Mouse (Mus musculus) left cerebral cortex, postnatal 25 days (tissue): Measurements from ENCODE around the gene Mfsd4b1. TPM values are rescaled to one million over a fixed set of nuclear protein-coding genes. Genes with fewer than 3 reads are reported as not detected.

Experiments used
- DNase-seq, 2 experiments: peaks; one replicate each; pipeline ENCODE4 v3.0.0; 2022; ENCODE audit warnings: low spot score in 2 of 2, mixed read lengths in 1 of 2
- intact Hi-C: fragments of 180-260 bp; cut with DNase I; formaldehyde crosslinking; loops from one replicate; pipeline ENCODE4 v1.15.1; 2025
- total RNA-seq, 2 experiments: library from RNA; stranded (reverse); gene quantifications; 2 replicates each; pipeline ENCODE4 v1.2.3; 2021

The Mfsd4b1 gene
- total RNA-seq = under 1 TPM; 0.57 to 0.87 TPM

DNA sequence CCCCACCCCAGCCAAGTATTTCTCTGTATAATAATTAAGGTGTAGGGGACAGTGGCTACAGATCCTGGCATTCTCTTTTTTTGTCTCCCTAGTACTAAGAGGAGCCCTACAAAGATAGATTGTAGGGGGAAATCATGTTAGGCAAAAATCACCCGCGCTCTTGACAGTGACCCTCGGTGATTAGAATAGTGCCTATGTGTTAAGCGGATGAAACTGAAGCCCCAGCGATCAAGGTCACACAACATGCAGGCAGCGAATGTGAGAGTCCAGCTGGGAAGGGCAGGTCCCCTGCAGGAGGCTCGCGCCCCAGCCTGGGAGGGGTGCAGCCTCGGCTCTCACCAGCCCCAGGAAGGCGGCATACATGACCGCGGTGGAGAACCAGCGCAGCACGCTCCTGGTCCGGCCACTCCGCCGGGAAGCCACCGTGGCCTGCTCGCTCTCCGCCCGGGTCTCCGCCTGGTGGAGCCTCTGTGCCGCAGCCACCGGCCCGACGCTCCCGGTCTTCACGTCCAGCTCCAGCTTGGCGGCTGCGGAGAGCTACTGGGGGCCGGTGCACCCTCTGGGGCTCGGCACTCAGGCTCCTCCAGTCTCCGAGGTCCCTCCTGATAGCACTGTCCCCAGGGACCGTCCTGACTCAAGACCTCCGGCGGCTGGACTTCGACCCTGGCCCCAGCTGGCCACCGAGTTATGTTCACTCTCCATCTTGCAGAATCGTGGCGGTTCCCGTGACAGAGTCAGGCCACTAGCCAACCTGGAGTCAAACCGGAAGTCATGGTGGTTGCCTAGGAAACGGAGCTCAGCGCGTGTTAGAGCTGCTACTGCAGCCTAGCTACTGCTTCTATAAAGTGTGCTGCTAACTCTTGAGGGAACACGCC, at the start of gene Mfsd4b1:
TSS of gene Mfsd4b1 (minus strand) at position 715 of the 875 bp plus-strand sequence.
- intact Hi-C loops = no loop called here
- peak; percentile 91 to 96 for DNase-seq

DNA sequence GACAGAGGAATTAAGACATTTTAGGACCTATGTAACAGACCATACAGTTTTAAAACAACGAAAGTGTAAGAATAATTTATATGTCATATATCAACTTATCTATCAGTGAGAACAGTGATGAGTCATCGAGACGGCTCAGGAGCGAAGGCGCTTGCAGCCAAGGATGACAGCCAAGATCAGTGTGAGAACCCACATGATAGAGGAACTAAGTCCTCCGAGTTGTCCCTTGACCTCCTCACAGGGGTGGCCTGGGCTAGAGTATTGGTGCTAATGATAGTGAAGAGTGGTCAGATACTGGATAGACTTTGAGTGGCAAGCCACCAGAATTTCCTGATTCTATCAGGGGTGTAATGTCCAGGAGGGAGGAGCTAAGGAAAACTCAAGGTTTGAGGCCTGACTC, 48.5 kb upstream of the Mfsd4b1 start:
- intact Hi-C loops = no loop called here
- peak in 1 of 2 experiments; percentile 20 for DNase-seq

DNA sequence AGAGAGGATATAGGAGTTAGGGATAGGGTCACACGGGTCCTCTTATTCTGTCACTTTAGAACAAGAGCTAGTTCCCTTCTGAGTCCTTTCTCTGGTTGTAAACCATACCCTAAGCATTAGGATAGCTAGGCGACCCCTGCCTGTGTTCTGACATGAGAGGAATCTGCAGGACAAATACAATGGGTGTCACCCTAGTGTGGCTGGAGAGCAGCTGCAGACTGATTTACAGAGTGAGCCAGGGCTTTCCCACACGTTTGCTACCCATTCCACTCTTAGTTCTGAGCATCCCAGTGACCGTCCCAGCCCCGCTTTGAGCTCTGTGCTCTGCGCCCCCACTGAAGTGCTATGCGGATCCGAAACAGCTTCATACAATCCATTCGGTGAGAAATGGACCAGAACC, 45.6 kb upstream of the Mfsd4b1 start:
- no peak for DNase-seq
- intact Hi-C loops = no loop called here

DNA sequence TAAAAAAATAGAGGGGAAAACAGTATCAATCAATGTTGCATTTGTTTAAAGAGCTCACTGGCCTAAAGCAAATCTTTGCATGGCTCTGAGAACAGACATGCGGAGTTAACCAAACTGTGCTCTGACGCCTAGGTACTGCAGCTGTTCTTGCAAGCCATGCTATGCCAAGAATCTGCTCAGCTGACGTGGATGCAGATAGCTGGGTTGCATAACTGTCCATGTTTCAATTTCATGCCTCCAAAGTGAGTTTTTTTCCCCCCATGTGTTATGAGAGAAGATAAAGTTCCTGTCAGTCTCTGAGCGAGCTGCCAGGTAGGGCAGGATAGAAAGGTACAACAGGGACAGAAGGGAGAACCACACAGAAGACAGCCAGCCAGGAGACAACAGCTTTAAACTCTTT, 44.2 kb upstream of the Mfsd4b1 start:
- intact Hi-C loops = no loop called here
- DNase-seq = peak; percentile 28 to 77

DNA sequence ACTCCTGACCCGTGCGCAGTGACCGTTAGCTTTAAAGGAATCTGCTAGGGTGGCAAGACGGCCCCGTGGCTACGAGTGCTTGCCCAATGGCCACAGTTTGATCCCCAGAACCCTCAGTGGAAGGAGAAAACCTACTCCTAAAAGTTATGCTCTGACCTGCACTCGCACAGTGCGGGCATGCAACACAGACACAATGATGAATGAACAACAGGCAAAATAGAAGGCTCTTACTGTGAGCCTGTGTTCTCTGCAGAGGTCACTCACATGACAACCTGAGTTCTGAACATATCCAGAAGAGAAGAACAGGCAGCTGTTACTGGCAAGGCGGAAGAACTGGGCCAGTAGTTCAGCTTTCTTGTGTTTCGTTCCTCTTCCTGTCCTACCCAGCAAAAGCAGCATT, 43.5 kb upstream of the Mfsd4b1 start:
- no peak for DNase-seq
- intact Hi-C loops = no loop called here

DNA sequence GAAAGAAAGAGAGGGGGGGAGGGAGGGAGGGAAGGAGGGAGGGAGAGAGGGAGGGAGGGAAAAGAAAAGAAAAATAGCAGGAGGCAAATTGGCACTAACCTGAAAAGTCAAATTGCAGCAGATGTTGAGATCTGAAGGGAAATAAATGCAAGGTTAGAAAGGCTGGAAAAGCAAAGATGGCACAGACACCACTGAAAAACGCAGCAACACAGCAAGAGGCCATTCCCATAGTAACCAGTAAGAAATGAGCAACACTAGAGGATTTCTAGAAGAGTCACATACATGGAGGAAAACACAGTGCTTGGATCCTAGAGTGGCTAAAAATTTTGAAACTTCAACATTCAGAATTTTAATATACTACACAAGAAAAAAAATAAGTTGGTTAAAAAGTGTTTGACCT, 42.5 kb upstream of the Mfsd4b1 start:
- intact Hi-C loops = no loop called here
- DNase-seq = no peak

DNA sequence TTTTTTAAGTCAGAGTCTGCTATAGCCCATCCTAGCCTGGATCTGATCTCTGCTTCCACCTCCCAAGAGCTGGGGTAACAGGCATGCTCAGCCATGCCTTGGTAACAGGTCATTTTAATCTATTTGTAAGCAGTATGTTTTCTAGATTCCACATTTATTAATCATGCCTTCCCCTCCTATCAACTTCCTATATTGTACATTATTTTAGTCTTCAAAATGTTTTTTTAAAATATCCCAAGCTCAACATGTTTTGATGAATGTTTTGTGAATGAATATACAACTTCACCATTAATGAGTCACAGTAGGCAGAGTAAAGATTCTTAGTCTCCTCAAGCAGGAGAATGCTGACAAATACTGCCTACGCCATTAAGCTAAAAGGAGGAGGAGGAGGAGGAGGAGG, 42.0 kb upstream of the Mfsd4b1 start:
- intact Hi-C loops = no loop called here
- DNase-seq = no peak

DNA sequence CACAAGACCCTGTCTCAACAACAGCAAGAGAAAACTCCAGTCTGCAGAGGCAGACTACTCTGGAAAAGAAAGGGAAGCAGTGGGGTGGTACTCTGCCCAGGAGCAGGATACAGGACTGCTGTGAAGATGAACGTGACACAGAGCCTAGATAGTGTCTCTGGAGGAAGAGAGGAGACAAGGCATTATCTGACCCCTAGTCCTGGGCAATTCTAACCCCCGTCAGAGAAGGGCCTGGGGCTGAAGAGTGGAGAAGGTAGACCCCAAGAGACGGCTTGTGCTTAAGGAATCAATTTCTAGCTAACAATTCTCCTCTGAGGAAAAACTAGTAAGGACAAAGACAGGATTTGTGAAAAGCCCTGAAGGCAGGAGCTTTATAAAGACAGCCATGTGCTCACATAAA, 40.3 kb upstream of the Mfsd4b1 start:
- intact Hi-C loops = no loop called here
- no peak for DNase-seq

DNA sequence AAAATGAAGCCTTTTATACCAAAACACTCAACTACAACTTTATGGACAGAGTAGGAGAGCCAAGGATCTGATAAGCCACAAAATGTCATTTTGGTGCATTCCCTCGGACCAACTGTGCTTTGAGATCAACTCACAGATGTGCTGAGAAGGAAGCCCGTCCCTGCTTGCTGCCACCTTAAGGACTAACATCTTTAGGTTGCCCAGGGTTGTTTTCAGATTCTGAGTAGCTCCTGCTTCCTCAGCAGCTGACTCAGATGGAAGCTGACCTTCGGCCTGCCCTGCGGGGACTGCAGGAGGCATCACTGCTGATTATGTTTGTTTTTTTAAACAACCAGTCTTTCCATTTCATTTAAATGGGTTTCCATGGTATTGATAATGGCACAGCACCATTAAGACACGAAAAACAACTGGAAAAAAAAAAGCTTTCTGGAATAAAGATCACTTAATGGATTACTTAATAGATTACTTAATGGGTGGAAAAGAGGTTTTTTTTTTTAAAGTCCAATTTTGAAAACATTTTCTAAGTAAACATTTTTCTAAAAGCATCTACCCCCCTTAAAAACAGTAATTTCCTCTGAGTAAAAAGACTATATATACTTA, 38.3 kb upstream of the Mfsd4b1 start:
- intact Hi-C loops = no loop called here
- DNase-seq = no peak

DNA sequence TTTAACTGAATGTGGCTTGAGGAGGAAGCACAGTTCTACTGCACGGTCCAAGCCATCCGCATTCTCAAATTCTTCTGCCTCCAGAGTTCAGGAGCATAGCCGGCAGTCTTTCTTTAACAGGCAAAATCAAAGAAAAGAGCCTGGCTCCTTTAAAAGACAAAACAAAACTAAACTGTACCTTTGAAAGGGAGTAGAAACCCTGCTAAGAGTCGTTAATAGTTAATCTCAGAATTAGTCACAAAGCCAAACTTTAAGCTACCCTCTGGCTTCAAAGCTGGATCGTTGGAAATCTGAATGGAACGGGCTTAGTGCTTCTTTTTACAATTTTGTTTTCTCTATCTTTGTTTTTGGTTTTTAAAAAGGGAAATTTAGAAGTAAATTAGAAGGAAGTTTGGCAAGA, 37.7 kb upstream of the Mfsd4b1 start:
- intact Hi-C loops = no loop called here
- no peak for DNase-seq

DNA sequence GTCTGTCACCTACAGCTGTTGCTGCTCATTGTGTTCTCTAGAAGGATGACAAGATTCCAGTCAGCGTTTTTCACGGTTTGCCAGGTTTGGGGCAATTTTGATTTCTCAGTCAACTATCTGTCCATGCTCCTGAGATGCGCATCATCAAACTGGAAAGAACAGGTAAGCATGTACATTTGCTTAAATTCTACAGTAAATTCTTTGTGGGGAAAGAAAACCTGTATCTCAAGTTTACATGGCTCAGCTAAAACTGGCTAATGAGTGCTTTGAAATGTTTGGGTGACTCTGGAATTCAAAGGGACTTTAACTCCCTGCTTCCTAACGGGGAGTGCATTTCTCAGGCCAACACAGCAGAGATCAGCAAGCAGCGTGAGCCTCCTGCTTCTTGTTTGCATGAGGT, 36.9 kb upstream of the Mfsd4b1 start:
- no peak for DNase-seq
- intact Hi-C loops = no loop called here

DNA sequence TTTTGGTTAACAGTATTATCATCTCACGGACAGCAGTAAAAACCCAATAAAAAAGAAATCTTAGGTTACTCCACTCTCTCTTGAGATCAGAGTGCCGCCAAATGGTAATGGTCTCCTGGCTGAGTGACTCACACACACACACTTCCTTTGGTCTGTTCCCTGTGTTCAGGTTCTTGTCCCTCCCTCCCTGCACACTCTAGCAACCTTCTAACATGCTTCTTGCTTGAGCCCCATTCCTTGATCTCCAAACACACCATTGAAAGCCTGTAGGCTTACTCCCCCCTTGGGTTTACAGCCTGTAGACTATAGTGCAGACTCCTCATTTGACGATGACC, 33.7 kb upstream of the Mfsd4b1 start:
- intact Hi-C loops = loop anchor here (10.0 kb wide), 1 partner anchor 466 kb away; no protein-coding TSS in a partner anchor
- no peak for DNase-seq

DNA sequence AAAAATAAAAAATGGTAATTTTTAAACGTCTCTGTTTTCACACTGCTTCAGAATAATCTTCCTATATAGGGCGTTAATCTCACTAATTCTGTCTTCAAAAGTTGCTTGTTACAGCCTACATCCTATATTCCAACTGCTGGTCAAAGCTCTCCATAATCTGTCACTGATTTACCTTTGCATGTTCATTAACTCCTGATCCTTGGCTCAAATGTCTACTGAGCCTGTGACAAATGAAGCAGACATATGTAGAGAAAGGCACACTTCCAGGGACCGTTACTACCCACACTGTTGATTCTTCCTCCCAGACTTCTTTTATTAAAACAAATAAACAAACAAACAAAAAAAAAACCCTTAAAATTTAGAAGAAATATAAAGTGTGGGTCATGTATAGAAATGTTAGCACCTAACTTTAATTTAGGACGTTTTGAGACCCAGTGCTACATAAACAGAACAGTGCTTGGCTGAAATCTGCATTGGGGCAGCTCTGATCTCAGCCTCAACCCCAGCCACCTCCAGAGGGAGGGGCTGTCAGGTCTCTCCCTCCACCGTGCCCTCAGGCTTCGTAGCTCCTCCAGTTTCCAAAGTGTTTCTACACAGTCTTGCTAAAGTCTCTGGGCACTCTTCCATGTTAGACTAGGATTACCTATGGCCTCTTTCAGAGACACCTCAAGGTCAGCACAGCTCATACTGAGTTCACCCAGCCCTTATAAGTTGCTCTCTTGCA, 33.2 kb upstream of the Mfsd4b1 start:
- intact Hi-C loops = loop anchor here (10.0 kb wide), 1 partner anchor 467 kb away; no protein-coding TSS in a partner anchor

DNA sequence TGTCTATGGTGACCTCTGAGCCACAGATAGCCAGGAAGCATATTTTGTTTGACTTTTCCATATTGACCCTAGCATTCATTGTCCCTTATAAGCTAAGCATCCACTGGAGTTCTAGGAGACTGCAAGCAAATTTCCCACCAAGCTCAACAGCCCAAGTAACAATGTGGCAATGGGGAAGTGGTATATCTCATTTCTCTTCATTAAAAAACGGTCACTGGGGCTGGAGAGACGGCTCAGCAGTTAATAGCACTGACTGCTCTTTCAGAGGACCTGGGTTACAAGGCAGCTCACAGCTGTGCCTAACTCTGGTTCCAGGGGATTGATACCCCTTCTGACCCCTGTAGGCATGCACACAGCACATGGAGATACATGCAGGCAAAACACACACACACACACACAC, 32.5 kb upstream of the Mfsd4b1 start:
- intact Hi-C loops = loop anchor here (10.0 kb wide), 1 partner anchor 467 kb away; no protein-coding TSS in a partner anchor
- DNase-seq = no peak

More for the DNA sequence above, 33.2 kb upstream of the Mfsd4b1 start:
- no peak for DNase-seq

DNA sequence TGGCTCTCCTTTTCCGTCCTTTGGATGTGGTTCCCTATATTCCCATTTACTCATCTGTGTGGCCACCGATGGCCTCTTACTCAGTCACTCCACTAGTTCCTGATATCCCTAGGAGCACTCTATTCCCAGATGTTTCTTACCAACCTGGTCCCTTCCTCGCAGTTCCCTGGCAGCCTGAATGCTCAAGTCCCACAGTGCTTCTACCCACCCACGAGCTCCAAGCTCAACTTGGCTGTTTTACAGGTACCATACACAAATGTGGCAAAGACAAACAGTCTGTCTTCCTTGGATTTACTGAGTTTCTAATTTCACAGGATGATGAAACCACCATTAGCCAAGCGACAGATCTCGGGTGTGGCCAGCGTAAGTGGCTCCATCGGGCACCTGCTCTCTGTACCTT, 29.4 kb upstream of the Mfsd4b1 start:
- intact Hi-C loops = loop anchor here (5.0 to 10.0 kb wide), 2 partner anchors 88 to 470 kb away; partner anchors contain the start of gene Slc16a10
- peak; percentile 31 to 65 for DNase-seq

DNA sequence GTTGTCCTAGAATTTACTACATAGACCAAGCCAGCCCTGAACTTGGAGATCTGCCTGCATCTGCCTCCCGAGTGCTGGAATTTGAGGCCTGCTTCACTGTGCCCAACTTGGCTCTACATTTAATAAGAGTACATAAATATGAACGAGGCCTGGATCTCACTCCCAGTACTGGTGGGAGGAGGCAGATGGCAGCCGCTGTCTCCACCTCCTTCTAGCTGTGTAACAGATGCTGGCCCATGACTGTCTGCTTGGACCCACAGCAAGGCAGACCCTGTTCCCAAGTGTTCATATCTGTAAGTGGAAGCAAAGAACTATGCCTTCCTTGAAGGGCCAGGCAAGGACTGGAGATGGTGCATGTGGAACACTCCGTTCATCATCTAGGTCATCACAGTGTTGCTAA, 28.8 kb upstream of the Mfsd4b1 start:
- DNase-seq = peak; percentile 28 to 83
- intact Hi-C loops = loop anchor here (1.0 to 10.0 kb wide), 3 partner anchors 88 to 471 kb away; partner anchors contain the start of gene Slc16a10

DNA sequence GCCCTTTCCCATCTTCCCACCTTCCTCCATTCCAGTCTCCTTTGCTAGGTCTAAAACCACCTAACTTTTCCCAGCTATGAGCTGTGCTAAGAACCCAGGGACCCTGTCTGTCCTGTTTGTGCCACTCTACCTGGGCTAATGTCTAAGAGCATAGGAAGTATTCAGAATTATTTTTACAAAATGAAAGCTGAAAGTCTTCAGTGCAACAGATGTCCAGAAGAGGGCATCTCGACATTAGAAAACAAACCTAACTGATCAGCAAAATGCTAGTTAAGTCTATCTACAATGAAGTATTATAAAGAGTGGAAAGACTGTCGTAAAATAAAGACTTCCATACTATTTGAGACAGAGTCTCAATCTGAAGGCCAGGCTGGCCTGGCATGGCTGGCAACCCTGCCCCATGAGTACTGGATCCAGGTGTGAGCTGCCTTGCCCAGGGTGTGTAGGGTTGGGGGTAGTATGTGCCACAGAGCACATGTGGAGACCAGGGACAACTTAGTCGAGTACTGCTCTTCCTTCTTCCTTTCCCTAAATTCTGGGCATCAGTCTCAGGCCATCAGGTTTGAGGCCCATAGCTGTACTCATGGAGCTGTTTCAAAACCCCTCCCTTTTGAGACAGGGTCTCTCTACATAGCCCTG, 28.3 kb upstream of the Mfsd4b1 start:
- DNase-seq = peak; percentile 38 to 56
- intact Hi-C loops = loop anchor here (1.0 to 10.0 kb wide), 3 partner anchors 89 to 471 kb away; partner anchors contain the start of gene Slc16a10

DNA sequence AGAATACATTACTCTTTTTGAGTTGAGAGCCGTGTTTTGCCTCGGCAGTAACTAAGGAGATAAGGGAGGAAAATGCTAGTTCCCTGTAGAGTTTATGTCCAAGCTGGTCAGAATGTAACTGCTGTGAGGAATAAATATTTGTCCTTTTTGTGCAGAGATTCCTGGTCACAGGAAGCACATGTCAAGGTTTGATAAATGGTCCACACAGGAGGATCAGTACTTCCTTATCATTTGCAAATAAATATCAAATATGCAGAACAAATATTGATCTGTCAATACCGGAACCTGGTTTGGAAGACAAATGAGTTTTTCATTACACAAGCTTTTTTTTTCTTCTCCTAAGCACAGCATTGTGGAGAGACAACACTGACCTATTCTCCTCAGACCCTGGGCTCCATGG, 26.9 kb upstream of the Mfsd4b1 start:
- intact Hi-C loops = loop anchor here (5.0 to 10.0 kb wide), 2 partner anchors 90 to 473 kb away; partner anchors contain the start of gene Slc16a10
- DNase-seq = no peak

DNA sequence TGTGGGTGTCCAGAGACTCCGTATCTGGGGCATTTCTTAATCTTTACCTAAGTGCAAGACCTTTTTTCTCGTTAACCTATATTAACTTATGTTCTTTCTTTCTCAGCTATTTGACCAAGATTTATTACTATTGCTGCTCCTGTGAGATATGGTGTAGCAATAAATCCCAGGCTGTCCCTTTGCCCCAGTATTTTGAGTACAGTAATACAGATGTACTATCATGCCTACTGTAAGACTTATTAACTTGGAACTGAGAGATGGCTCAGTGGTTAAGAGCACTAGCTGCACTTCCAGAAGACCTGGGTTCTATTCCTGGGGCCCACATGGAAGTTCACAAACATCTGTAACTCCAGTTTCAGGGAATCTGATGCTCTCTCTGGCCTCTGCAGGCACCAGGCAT, 25.7 kb upstream of the Mfsd4b1 start:
- DNase-seq = no peak
- intact Hi-C loops = loop anchor here (5.0 to 10.0 kb wide), 2 partner anchors 92 to 474 kb away; partner anchors contain the start of gene Slc16a10

DNA sequence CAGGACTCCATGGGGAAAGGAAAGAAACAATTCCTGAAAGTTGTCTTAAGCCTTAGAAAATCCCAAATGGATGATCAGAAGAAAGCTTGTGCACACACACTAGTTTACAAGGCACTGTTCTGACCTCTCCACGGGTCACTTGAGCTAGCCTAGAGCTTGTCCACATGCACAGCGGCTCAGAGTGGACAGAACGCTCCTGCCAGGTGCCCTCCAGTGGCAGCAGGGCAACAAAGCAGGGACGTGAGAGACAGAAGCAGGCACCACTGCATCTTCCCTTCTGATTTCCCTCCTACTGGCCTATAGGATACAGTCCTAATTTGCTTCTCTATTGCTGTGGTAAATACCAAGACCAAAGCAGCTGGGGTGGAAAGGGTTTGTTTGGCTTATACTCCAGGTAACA, 16.3 kb upstream of the Mfsd4b1 start:
- intact Hi-C loops = no loop called here

More for the DNA sequence above, 16.3 kb upstream of the Mfsd4b1 start:
- no peak for DNase-seq
